Mouse (Mus musculus) liver, postnatal 0 days (tissue): ENCODE measurements at regions not wholly inside any gene's neighbourhood (a gene's known extent, or its start where the extent isn't known, plus 50 kb on each side); places are given as distances from the start of the nearest gene placed in this dataset.
A peak's percentile ranks its signal among the peaks of the same experiment; 100 is the strongest.

Experiments
- ATAC-seq: fragments of 200-750 bp; cut with Nextera tagmentation; 2 replicates; pipeline ENCODE4 v1.8.0; 2017; ENCODE audit warnings: mild to moderate bottlenecking, moderate library complexity
- DNase-seq: peaks from one replicate; pipeline ENCODE4 v3.0.0-alpha.2; 2016
- H3K27ac ChIP-seq: fragments of 300-500 bp; sonication (generic); 2 replicates; pipeline ENCODE4 v1.5.1; 2014; ENCODE audit warnings: antibody characterized with exemption, moderate library complexity, mild to moderate bottlenecking, low read depth
- H3K27me3 ChIP-seq: fragments of 300-500 bp; sonication (generic); 2 replicates; pipeline ENCODE4 v1.6.1; 2014; ENCODE audit warnings: low read length, control low read depth, mixed read lengths; ENCODE audit not compliant: insufficient read depth
- H3K36me3 ChIP-seq: fragments of 300-500 bp; sonication (generic); replicated peaks from 2 replicates; pipeline ENCODE4 v1.6.1; 2014; ENCODE audit warnings: mild to moderate bottlenecking, control low read depth, low read length, moderate library complexity, mixed read lengths; ENCODE audit not compliant: insufficient read depth
- H3K4me1 ChIP-seq: fragments of 300-500 bp; sonication (generic); 2 replicates; pipeline ENCODE4 v1.6.1; 2014; ENCODE audit warnings: antibody characterized with exemption, mild to moderate bottlenecking, control low read depth; ENCODE audit not compliant: insufficient read depth
- H3K4me2 ChIP-seq: fragments of 300-500 bp; sonication (generic); 2 replicates; pipeline ENCODE4 v1.6.1; 2014; ENCODE audit warnings: low read depth, mild to moderate bottlenecking, low read length, moderate library complexity, mixed read lengths
- H3K4me3 ChIP-seq: fragments of 300-500 bp; sonication (generic); 2 replicates; pipeline ENCODE4 v1.5.1; 2014; ENCODE audit warnings: low read depth, low read length
- H3K9ac ChIP-seq: fragments of 300-500 bp; sonication (generic); replicated peaks from 2 replicates; pipeline ENCODE4 v1.6.1; 2014; ENCODE audit warnings: mild to moderate bottlenecking, moderate library complexity
- H3K9me3 ChIP-seq: fragments of 300-500 bp; sonication (generic); 2 replicates; pipeline ENCODE4 v1.6.1; 2016; ENCODE audit warnings: mild to moderate bottlenecking, control low read depth, low read length, mixed read lengths
- CTCF ChIP-seq: sonication (generic); IDR thresholded peaks from 2 replicates; pipeline ENCODE4 v1.5.1; 2016; ENCODE audit warnings: antibody characterized with exemption, low read depth
- EP300 ChIP-seq: IDR thresholded peaks from 2 replicates; pipeline ENCODE4 v1.6.1; 2016; ENCODE audit warnings: antibody characterized with exemption, low read depth, mild to moderate bottlenecking
- WGBS: fragments of 180-500 bp; shearing (Covaris S2); extraction: QIAGEN DNeasy Blood & Tissue Kit; methylation state at CpG from one replicate; pipeline ENCODE4 v1.1.7; 2014; ENCODE audit not compliant: insufficient replicate concordance; 5-methylcytosine and 5-hydroxymethylcytosine counted together

GRCm38 (mm10) chr1:43292561-43292960 is 95.8 kb upstream of the Fhl2 start:
- DNase-seq (no peak), ATAC-seq (no peak)
- H3K4me3 ChIP-seq: no peak overlapping the region
- H3K27ac ChIP-seq: no peak overlapping the region
- no peak overlapping the region for H3K4me2 ChIP-seq
- TF ChIP-seq CTCF (no peak), EP300 (no peak)
- no peaks in the 10 kb centered on the region for H3K27me3 ChIP-seq
- H3K4me1 ChIP-seq: peaks cover 7% of the 10 kb centered on the region; the same call in 1 of the 2 replicates
- H3K9ac ChIP-seq: no peak overlapping the region
- H3K9me3 ChIP-seq: no peaks in the 10 kb centered on the region
- WGBS: 79% methylated on average over 2 of the region's 2 CpGs
- no peaks in the 10 kb centered on the region for H3K36me3 ChIP-seq

- no peak for DNase-seq
- TF ChIP-seq CTCF (no peak), EP300 (no peak)
- ATAC-seq: no peak
- 78% methylated on average over 11 of the region's 11 CpGs for WGBS
- no peak overlapping the region for H3K27ac ChIP-seq
- H3K4me3 ChIP-seq: no peak overlapping the region
- H3K36me3 ChIP-seq: no peaks in the 10 kb centered on the region
- H3K9ac ChIP-seq: no peak overlapping the region
- peaks cover 7% of the 10 kb centered on the region; the same call in 1 of the 2 replicates for H3K4me1 ChIP-seq
- H3K27me3 ChIP-seq: no peaks in the 10 kb centered on the region
- no peaks in the 10 kb centered on the region for H3K9me3 ChIP-seq
- no peak overlapping the region for H3K4me2 ChIP-seq
Measured at GRCm38 (mm10) chr1:43294221-43295012, 97.6 kb upstream of the Fhl2 start.

- no peak overlapping the region for H3K4me2 ChIP-seq
- TF ChIP-seq CTCF (no peak), EP300 (peak; percentile 51; the same call in 1 of the 2 replicates)
- no peak overlapping the region for H3K9ac ChIP-seq
- H3K27ac ChIP-seq: no peak overlapping the region
- H3K9me3 ChIP-seq: no peaks in the 10 kb centered on the region
- H3K27me3 ChIP-seq: no peaks in the 10 kb centered on the region
- no peak for DNase-seq
- 64% methylated on average over 2 of the region's 2 CpGs for WGBS
- ATAC-seq: no peak
- H3K4me1 ChIP-seq: peaks cover 9% of the 10 kb centered on the region; the same call in 1 of the 2 replicates
- no peak overlapping the region for H3K4me3 ChIP-seq
- no peaks in the 10 kb centered on the region for H3K36me3 ChIP-seq
Measured at GRCm38 (mm10) chr1:43297579-43297978, 100.8 kb upstream of the Fhl2 start.

- Histone ChIP-seq H3K4me1 (peaks cover 9% of the 10 kb centered on the region; the same call in 1 of the 2 replicates), H3K27me3 (no peaks in the 10 kb centered on the region), H3K9ac (no peak overlapping the region), H3K27ac (no peak overlapping the region), H3K4me2 (no peak overlapping the region), H3K36me3 (no peaks in the 10 kb centered on the region), H3K4me3 (no peak overlapping the region), H3K9me3 (no peaks in the 10 kb centered on the region)
- WGBS: 79% methylated on average over 3 of the region's 3 CpGs
- no peak for TF ChIP-seq EP300
- no peak for TF ChIP-seq CTCF
- no peak for DNase-seq
- no peak for ATAC-seq
Measured at GRCm38 (mm10) chr1:43298746-43299145, 102.0 kb upstream of the Fhl2 start.

GRCm38 (mm10) chr1:43299490-43300302 is 102.9 kb upstream of the Fhl2 start:
- WGBS: 45% methylated on average over 7 of the region's 7 CpGs
- DNase-seq (no peak), ATAC-seq (no peak)
- 0 out of 2 replicates have a peak, but pooled peaks cover 3% of the 10 kb centered on the region for H3K4me1 ChIP-seq
- no peaks in the 10 kb centered on the region for H3K36me3 ChIP-seq
- H3K4me3 ChIP-seq: no peak overlapping the region
- no peak overlapping the region for H3K9ac ChIP-seq
- no peak overlapping the region for H3K27ac ChIP-seq
- no peak overlapping the region for H3K4me2 ChIP-seq
- TF ChIP-seq CTCF (peak; percentile 82), EP300 (no peak)
- H3K9me3 ChIP-seq: no peaks in the 10 kb centered on the region
- H3K27me3 ChIP-seq: no peaks in the 10 kb centered on the region

GRCm38 (mm10) chr1:43300676-43301075 is 103.9 kb upstream of the Fhl2 start:
- no peak overlapping the region for H3K4me2 ChIP-seq
- WGBS: 66% methylated on average over 5 of the region's 5 CpGs
- DNase-seq: no peak
- H3K4me1 ChIP-seq: 0 out of 2 replicates have a peak, but pooled peaks cover 3% of the 10 kb centered on the region
- H3K27ac ChIP-seq: no peak overlapping the region
- TF ChIP-seq CTCF: no peak
- no peak overlapping the region for H3K4me3 ChIP-seq
- no peak overlapping the region for H3K9ac ChIP-seq
- H3K9me3 ChIP-seq: no peaks in the 10 kb centered on the region
- ATAC-seq: no peak
- H3K36me3 ChIP-seq: no peaks in the 10 kb centered on the region
- H3K27me3 ChIP-seq: no peaks in the 10 kb centered on the region
